Mouse (Mus musculus): ENCODE measurements around the gene Kmt2d.

- TF ChIP-seq POLR2A (IDR thresholded peaks at IDR 0.05; ENCODE audit: insufficient read depth, low read depth, low read length), result no peak
- no peak for TF ChIP-seq CTCF (IDR thresholded peaks at IDR 0.05; ENCODE audit: insufficient read depth, low read depth, low read length)
Measured at GRCm38 (mm10) chr15:98839161-98839560, 31.8 kb downstream of the Kmt2d start.
